Comparison of ENCODE assay signal across 24 mouse cellular contexts in genomic region chr6:91357238-91357876, GRCm38 (mm10). TPM values are rescaled to one million over a fixed set of nuclear protein-coding genes. Genes with fewer than 3 reads are reported as not detected.
DNase-seq lines count a peak whose midpoint lies in the region; ATAC-seq and TF ChIP-seq lines count a peak whose summit lies in the region.
"Had no signal": no experiment of that assay in that cellular context is flagged by ENCODE, and none has a peak within 500 bp of the region (broad histone marks: within the 10 kb centered on the region; RNA-seq: fewer than 3 reads in every experiment).

No protein-coding gene starts in this region.

- DNase-seq in cerebellum, adult 11-12 months: peak; percentile 41
- DNase-seq in cerebellum, adult 8-10 months: no peak
- DNase-seq in forebrain, embryonic 14.5 days (ENCODE audit: low spot score): no peak
- no peak for DNase-seq in lung, postnatal 0 days (ENCODE audit: low spot score)
- DNase-seq in lung, postnatal 14 days: no peak
- DNase-seq in kidney, postnatal 14 days: no peak
- DNase-seq: adrenal gland, postnatal 14 days; heart, postnatal 36 days; kidney, adult 9 months; kidney, postnatal 25 days; liver, postnatal 0 days; right cerebral cortex, postnatal 14 days; thymus, postnatal 14 days had no signal

- 83% methylated on average over 13 of the region's 13 CpGs for WGBS in forebrain, embryonic 14.5 days
- WGBS in forebrain, embryonic 15.5 days: 82% methylated on average over 13 of the region's 13 CpGs
- WGBS in lung, postnatal 0 days: 29% methylated on average over 12 of the region's 13 CpGs

- H3K4me1 ChIP-seq in forebrain, embryonic 14.5 days (ENCODE audit: control insufficient read depth, insufficient read depth, low read length): peaks cover 6% of the 10 kb centered on the region
- peaks cover 28% of the 10 kb centered on the region for H3K4me1 ChIP-seq in forebrain, embryonic 15.5 days
- H3K4me1 ChIP-seq in lung, postnatal 0 days (ENCODE audit: insufficient read depth, low read depth, low read length): no peaks in the 10 kb centered on the region
- H3K4me1 ChIP-seq: heart, embryonic 15.5 days; limb, embryonic 12.5 days had no signal

- no peaks in the 10 kb centered on the region for H3K27me3 ChIP-seq in forebrain, embryonic 14.5 days (replicated peaks; ENCODE audit: control insufficient read depth, insufficient read depth, low read length)
- no peaks in the 10 kb centered on the region for H3K27me3 ChIP-seq in forebrain, embryonic 15.5 days
- no peaks in the 10 kb centered on the region for H3K27me3 ChIP-seq in lung, postnatal 0 days (replicated peaks; ENCODE audit: insufficient read depth, low read length)
- H3K27me3 ChIP-seq: forebrain, embryonic 13.5 days; limb, embryonic 12.5 days; neural tube, embryonic 12.5 days had no signal

- TF ChIP-seq CTCF in lung, postnatal 0 days (IDR thresholded peaks at IDR 0.05): peak; percentile 19

- H3K36me3 ChIP-seq in forebrain, embryonic 14.5 days (ENCODE audit: control insufficient read depth, insufficient read depth, low read length): peaks cover 9% of the 10 kb centered on the region; the same call in 1 of the 2 replicates
- H3K36me3 ChIP-seq in forebrain, embryonic 15.5 days: no peaks in the 10 kb centered on the region
- no peaks in the 10 kb centered on the region for H3K36me3 ChIP-seq in lung, postnatal 0 days (ENCODE audit: insufficient read depth, low read length)
- H3K36me3 ChIP-seq: heart, embryonic 15.5 days; limb, embryonic 12.5 days; midbrain, embryonic 13.5 days; neural tube, embryonic 12.5 days had no signal

- H3K9ac ChIP-seq in forebrain, embryonic 14.5 days (ENCODE audit: low read length): no peak overlapping the region
- no peak overlapping the region for H3K9ac ChIP-seq in forebrain, embryonic 15.5 days (replicated peaks)
- no peak overlapping the region for H3K9ac ChIP-seq in lung, postnatal 0 days (replicated peaks; ENCODE audit: low read depth)
- H3K9ac ChIP-seq: forebrain, embryonic 13.5 days; heart, embryonic 15.5 days; limb, embryonic 12.5 days; liver, postnatal 0 days; midbrain, embryonic 13.5 days; neural tube, embryonic 12.5 days had no signal

- H3K9me3 ChIP-seq in forebrain, embryonic 14.5 days (replicated peaks; ENCODE audit: control insufficient read depth, low read length): no peaks in the 10 kb centered on the region
- H3K9me3 ChIP-seq in forebrain, embryonic 15.5 days: no peaks in the 10 kb centered on the region
- no peaks in the 10 kb centered on the region for H3K9me3 ChIP-seq in lung, postnatal 0 days (ENCODE audit: low read length)
- H3K9me3 ChIP-seq: forebrain, embryonic 13.5 days; heart, embryonic 15.5 days; limb, embryonic 12.5 days; midbrain, embryonic 13.5 days; neural tube, embryonic 12.5 days had no signal

- H3K4me3 ChIP-seq in forebrain, embryonic 14.5 days (ENCODE audit: low read depth, low read length): no peak overlapping the region
- no peak overlapping the region for H3K4me3 ChIP-seq in forebrain, embryonic 15.5 days
- no peak overlapping the region for H3K4me3 ChIP-seq in lung, postnatal 0 days (ENCODE audit: low read depth, low read length)
- H3K4me3 ChIP-seq: forebrain, embryonic 13.5 days; heart, embryonic 15.5 days; layer of hippocampus, adult 2 months; limb, embryonic 12.5 days; midbrain, embryonic 13.5 days; neural tube, embryonic 12.5 days had no signal

- H3K27ac ChIP-seq in forebrain, embryonic 14.5 days (ENCODE audit: low read depth, low read length): 0 out of 2 replicates have a peak overlapping the region, but pooled peaks have one; percentile 14
- no peak overlapping the region for H3K27ac ChIP-seq in forebrain, embryonic 15.5 days (replicated peaks)
- no peak overlapping the region for H3K27ac ChIP-seq in lung, postnatal 0 days (ENCODE audit: low read length)
- H3K27ac ChIP-seq: forebrain, embryonic 13.5 days; heart, embryonic 15.5 days; hindbrain, postnatal 0 days; limb, embryonic 12.5 days; midbrain, embryonic 13.5 days; neural tube, embryonic 12.5 days had no signal

- H3K4me2 ChIP-seq in forebrain, embryonic 14.5 days (ENCODE audit: low read length): no peak overlapping the region
- H3K4me2 ChIP-seq in forebrain, embryonic 15.5 days (replicated peaks): no peak overlapping the region
- H3K4me2 ChIP-seq in lung, postnatal 0 days (replicated peaks; ENCODE audit: low read depth, low read length): no peak overlapping the region
- H3K4me2 ChIP-seq: forebrain, embryonic 13.5 days; heart, embryonic 15.5 days; limb, embryonic 12.5 days; liver, embryonic 11.5 days; midbrain, embryonic 13.5 days; neural tube, embryonic 12.5 days had no signal

- no peak for ATAC-seq in forebrain, embryonic 14.5 days
- no peak for ATAC-seq in forebrain, embryonic 15.5 days (replicated peaks)
- ATAC-seq in lung, postnatal 0 days: no peak
- ATAC-seq: forebrain, embryonic 13.5 days; hindbrain, postnatal 0 days; intestine, embryonic 16.5 days; liver, postnatal 0 days; midbrain, embryonic 13.5 days had no signal

- TF ChIP-seq EP300 in lung, postnatal 0 days (IDR thresholded peaks at IDR 0.05): no peak

RNA-seq across cellular contexts. Expression of gene Wnt7a, which starts 53.8 kb away (rescaled TPM):
- 19.7 and 19.9 TPM in 2 replicates for polyA plus RNA-seq in forebrain, embryonic 14.5 days (2014; fragmentation: Nextera tagmentation; extraction: Ambion mirVana)
- 22.3 and 24.4 TPM in 2 replicates for polyA plus RNA-seq in forebrain, embryonic 15.5 days (2015; fragmentation: Nextera tagmentation; extraction: Ambion mirVana)
- 7.8 and 8.9 TPM in 2 replicates for polyA plus RNA-seq in lung, postnatal 0 days (2015; fragmentation: Nextera tagmentation; extraction: Ambion mirVana)
- polyA plus RNA-seq: gonadal fat pad, adult 2 months; intestine, embryonic 16.5 days had no signal
